Mouse (Mus musculus) adrenal gland, postnatal 25 days (tissue): ENCODE data around the gene Eno4. TPM values are rescaled to one million over a fixed set of nuclear protein-coding genes. Genes with fewer than 3 reads are reported as not detected.
A peak's percentile ranks its signal among the peaks of the same experiment; 100 is the strongest.
"Not testable (repeated sequence)": the region's sequence is repeated elsewhere in the genome, so short reads cannot be mapped to it uniquely, and the experiment has no call there.

Experiments
- DNase-seq: peaks from one replicate; pipeline ENCODE4 v3.0.0; 2021; ENCODE audit warnings: mixed read lengths
- long read RNA-seq: library from polyadenylated mRNA; stranded (forward); transcript quantifications from one replicate; pipeline ENCODE4 v2.0.0, GENCODE M21; 2021
- total RNA-seq: library from RNA; stranded (reverse); gene quantifications from 2 replicates; pipeline ENCODE4 v1.2.3, GENCODE M21; 2021

The Eno4 gene
- 0.24 and 0.33 TPM in 2 replicates for total RNA-seq
- long read RNA-seq, partial matches to known transcripts: 0 of 1 reads
- long read RNA-seq, other reads (novel, unspliced or antisense): 1 of 1 reads

DNA sequence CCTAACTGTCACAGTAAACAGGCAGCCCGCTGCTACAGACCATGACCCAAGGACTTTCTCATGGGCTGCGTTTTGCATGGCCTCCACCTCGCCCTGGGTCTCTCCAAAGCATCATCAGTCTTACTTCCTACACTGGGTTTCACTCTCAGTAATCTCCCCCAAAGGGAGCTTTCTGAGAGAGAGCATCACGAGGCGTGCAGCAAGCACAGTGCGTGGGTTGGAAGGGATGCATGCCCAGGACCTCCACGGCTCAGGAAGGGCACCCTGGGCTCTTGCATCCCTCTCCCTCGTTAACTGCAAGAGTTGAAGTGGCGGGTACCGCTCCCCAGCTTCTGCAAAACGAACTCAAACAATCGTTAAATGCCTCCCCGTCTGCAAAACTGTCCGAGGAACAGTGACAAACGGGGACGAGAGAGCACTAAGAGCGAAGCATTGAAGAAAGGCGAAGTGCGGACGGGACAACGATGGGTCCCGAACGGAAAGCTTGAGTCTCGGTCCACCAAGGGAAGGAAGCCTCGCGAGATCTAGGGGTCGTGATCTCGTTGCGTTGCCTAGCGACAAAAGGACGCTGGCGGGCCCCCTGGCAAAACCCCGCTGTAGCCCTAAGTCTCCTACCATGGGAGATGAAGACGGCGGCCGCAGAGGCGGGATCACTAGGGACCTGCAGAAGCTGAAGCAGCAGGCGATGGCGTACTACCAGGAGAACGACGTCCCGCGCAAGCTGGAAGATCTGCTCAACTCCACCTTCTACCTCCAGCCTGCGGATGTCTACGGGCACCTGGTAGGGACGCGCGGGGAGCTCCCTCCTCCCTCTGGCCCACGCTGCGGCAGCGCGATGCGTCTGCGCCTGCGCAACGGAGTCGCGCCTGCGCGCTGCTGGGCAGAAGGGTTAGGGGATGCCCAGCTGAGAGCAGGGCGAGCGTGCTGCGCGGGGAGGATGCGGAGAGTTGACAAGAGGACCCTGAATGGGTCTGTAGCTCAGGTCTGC is at the start of gene Eno4, which contains the start of gene Hspa12a:
Gene Eno4, plus strand, starts transcription at position 585 of the 988 bp plus-strand sequence.
Gene Hspa12a, minus strand, starts transcription at position 814 of the 988 bp plus-strand sequence.
- DNase-seq: peak; percentile 92

DNA sequence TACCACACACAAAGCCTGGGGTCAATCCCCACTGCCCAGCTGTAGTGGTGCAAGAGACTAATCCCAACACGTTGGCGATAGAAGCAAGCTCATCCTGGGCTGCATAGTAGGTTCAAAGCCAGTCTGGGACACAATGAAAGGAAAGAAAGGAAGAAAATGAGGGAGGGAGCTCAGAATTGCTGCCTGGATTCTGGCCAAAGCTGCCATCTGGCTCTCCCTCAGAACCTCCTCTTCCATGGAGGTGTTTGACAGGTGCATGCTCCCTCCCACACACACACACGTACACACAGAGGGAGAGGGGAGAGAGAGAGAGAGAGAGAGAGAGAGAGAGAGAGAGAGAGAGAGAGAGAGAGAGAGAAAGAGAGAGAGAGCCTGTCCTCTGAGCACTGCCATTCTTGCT is 47.0 kb upstream of the Eno4 start:
- DNase-seq: no peak

DNA sequence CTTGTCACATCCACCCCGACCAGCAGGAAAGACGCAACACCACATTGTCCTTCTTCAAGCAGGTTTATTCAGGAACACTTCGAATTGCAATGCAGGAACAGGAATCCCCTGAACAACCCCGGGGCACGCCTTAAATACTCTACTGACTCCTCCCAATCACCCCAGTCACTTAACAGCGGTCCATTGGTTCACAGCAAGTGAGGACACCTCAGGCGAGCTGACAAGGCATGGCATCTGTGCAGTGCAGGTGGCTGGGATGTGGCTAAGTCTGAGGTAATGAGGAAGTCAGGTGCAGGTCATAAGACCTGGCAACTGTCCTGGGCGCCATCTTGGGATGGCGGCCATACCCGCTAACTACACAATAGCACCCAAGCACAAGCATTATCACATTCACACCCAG is 42.8 kb upstream of the Eno4 start:
- DNase-seq: not testable (repeated sequence)

DNA sequence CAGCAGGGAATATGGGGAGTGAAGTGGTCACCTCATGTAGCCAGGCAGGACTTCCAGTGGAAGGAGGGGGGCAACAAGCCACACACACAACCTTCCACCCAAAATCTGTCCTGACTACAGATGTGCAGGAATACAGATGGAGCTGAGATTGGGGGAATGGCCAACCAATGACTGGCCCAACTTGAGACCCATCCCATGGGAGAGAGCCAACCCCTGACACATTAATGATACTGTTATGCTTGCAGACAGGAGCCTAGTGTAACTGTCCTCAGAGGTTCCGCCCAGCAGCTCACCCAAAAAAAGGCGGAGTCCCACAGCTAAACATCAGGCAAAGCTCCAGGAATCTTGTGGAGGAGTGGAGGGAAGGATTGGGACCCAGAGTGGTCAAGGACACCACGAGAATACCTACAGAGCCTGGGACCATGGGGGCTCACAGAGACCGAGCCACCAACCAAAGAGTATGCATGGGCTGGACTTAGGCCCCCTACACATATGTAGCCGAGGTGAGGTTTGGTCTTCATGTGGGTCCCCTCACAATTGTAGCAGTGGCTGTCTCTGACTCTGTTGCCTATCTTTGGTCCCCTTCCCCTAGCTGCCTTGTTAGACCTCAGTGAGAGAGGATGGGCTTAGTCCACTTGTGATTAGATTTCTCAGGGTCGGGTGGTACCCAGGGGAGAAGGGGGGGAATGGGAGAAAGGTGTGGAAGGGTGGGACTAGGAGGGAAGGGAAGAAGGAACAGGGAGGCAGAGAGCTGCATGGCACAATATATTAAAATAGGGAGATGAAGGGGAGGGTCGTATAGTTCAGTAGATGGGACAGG is 39.9 kb upstream of the Eno4 start:
- DNase-seq: no peak

DNA sequence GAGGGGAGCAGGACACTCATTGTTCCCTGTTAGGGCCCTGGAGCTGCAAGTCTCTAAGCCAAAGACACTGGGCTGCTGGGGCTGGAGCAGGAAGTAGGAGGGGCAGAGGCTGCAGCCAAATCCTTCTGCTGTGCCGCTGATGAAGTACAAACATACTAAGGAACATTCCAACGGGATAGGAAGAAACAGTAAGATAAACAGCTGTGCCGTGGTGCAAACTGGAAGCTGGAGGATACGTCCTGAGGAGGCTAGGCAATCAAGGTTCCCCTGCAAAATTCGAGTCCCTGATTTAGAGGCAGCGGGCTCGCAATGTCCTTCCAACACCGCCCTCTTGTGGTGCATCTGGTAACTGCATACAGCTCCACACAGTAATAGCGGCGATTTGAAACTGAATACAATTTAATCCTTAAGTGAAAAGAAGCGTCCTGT is 39.3 kb upstream of the Eno4 start:
- DNase-seq: peak; percentile 87

DNA sequence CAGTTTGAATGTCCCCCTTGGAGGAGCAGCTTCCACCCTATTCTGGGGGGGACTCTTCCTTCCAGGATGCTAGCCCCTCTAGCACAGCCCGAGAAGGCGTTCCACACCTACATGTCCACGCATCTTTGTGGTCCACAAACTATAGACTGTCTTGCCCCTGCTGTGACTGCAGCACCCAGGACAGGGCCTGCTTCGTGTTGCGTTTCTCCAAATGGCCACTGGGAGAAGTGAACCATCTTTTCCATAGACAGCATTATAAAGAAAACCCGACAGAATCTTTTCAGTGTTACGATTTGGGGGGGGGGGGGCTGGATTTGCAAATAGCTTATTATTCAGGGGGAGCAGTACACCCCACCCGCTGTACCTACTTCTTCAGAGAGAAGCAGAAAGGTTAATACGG is 36.5 kb upstream of the Eno4 start:
- no peak for DNase-seq

DNA sequence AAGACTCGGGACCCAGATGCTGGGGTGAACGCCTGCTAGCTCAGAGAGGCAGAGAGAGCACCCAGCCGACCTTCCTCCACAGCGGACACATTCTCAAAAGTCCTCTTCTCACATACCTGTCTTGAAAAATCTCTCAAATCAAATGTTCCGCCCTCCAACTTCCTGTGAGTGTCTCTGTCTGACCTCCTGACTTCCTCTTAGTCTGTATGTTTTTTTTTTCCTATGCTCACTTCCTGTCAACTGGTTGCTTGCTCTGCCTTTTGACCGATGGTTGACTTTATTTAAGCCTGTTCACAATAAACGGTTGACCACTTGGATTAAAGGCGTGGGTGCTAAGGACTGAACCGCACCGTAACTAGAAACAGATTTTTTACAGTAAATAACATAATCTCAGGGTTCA is 35.2 kb upstream of the Eno4 start:
- DNase-seq: no peak

DNA sequence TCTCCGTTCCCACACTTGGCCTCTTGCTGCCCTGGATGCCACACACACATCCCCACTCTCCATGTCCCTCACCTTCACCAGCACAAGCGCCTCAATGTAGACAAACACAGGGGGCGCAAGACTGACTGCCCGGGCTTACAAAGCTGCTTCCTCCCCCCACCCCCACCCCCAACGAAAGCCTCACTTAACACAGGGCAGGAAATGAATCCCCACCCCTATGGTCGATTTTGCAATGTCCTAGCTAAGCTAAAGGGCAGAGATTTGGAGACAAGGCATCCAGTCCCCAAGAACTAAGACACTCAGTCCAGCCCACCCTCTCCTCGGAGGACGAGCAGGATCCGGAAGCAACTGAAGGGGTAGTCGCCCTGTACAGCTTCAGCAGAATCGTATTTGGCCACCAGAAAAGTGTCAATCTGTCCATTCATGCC is 32.3 kb upstream of the Eno4 start:
- DNase-seq: no peak

DNA sequence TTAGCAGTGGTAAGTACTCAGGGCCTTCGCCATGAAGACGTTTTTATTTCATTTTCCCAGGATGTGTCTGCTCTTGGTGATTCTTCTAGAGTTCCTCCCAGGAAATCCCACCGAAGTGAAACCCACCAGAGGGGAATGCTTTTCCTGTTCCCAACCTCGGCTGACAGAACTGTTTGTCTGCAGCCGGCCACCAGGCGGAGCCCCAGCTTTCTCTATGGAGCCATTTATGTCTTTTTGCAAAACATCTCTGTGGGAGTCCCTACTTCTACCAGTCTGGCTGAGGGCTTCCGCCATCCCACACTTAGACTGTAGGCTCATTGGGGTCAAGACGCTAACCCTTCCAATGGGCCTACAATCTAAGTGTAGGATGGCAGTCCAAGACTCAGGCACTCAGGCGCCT is 31.8 kb upstream of the Eno4 start:
- peak; percentile 74 for DNase-seq

DNA sequence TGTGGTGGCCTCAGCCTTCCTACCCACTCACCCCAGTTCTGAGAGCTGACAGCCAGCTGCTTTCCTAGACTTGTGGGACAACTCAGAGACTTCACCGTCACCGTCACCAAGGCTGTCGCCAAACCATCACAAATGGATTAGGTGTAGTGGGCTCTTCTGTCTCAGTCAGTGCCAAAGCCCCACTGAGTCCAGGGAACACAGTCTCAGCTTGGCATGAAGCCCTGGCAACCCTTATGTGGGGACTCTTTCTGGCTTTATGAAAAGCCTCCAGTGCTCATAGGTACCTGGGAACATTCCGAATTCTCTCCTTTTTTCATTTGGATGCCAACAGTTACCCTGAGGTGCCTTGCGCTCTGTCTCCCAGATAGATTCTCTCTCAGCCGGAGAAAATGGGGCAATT is 29.9 kb upstream of the Eno4 start:
- DNase-seq: no peak

DNA sequence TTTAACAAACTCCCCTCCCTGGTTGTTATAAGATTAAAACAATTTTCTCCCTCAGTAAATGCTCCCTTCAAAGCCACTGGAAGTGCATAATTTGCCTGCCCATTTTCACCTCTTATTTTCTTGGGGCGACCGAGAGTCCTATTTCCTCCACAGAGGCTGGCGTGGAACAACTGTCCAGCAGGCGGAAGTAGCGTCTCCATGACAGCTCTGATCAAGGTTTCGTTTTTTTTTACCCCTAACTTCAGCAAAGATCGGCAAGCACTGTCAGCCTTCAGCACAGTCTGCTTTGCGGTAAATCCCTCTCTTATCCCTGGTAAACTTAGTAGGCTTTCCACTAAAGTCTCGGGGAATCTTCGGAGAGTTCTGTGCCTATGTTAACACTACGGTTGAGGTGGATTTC is 24.6 kb upstream of the Eno4 start:
- DNase-seq: no peak

DNA sequence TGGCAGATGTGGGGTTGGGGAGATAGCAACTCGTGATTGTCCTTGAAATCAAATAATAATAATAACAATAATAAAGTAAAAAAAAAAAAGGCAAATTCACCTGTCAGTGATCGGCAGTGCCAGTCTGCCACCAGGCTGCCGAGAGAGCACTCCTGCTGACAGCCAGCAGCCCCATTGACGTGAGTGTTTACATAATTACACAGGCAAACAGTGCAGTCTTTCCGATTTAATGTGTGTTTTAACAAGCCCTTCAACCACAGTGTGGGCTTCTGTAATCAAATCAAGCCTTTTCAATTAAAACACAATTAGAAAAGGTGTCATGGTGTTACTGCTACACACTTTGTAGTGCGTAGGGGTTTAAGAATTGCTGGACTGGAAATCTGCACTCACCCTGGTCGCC is 24.1 kb upstream of the Eno4 start:
- DNase-seq: no peak

DNA sequence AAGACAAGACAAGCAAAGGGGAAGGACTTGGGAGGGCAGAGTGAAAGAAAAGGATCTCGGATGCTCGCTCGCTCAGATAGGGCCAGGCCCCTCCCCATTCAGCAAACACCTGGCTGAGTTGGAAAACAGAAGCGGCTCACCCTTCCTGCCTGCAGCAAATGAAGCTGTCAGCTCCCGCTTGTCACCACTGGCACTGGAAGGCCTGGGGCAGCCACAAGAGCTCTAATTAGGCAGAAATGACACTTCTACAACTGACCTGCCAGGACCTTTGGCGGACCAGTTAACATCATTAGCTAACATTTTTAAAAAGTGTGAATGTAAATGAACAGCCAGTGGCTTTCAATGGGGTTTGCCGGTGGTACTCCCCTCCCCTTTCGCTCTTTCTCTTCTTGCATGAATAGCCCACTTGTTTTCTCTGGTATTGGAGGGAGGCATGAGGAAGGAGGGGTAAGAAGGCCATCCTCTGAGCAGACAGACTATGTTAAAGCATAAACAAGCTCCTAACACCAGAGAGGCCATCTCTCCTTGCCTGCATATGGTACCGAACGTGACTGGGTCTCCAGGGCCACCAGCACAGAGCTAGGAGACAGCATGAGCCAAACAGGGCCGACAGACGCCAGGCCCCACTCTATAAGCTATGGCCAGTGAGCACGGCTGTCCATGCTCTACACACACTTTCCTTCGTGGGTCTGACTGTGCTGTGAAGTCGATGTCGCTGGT is 12.0 kb upstream of the Eno4 start:
- no peak for DNase-seq

DNA sequence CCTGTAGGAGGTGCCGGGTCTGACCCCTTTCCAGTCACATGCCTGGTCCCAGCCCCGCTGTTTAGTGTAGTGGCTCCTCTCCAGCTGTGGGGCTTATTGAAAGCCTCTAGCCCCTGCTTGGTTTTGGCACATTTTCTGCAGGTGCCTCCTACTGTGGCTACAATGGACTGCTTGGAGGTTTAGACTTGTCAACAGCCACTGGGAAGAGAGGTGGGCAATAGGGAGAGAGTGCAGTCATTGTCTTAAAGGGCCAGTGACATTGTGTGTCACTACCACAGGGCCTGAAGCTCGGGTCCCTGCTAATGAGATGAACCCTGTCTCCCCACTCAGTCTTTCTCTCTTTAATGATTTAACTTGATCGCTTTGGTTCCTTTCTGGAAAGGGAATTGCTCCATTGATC is 10.2 kb upstream of the Eno4 start:
- DNase-seq: no peak

DNA sequence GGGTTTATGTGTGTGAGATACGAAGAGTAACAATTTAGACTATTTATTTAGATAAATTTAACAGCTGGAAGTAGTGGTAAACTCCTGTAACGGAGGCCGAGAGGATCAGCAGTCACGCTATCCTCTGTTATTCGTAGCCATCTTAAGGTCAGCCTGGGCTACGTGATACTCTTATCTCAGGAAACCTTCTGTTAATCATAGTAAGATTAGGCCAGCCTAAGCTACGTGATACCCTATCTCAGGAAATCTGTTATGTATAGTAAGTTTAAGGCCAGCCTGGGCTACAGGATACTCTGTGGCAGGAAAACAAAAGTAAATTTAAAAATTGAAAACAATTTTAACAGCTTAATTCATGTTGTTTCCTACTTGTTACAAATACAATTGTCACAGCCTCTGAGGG is 2.7 kb downstream of the Eno4 start:
- no peak for DNase-seq

DNA sequence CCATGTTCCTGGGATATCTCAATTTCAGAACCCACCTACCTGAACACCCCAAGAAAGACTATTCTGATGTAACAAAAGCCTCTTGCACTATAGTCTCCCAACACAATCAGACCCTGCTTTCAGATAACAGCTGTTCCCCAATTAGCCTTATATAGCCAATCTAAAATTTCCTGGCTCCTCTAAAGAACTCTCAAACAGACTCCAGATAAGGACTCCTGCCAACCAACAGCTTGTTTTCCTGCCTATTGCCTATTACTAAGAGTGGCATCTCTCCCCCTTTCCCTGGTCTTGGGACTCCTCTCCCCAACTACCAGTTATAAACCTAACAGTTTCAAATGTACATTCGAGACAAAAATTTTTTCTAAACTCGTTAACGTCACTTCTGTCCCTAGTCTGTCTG is 8.3 kb downstream of the Eno4 start:
- no peak for DNase-seq

DNA sequence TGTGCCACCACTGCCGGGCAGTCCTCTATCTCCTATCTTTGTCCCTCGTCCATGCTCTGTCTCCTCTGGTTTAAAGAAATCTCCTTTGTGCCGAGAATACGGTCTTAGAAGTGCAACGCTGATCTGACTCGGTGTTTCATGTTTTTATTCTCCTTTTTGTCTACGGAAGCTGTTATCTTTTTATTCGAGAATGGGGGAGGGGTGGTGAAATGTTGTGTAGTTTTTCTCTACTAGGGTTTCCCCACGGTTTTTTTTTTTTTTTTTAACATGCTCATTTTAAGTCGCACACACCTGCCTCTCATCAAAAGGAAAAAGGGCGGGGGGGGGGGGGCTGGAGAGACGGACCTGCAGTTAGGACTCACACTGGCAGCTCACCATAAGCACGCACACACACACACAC is 9.0 kb downstream of the Eno4 start:
- DNase-seq: no peak

DNA sequence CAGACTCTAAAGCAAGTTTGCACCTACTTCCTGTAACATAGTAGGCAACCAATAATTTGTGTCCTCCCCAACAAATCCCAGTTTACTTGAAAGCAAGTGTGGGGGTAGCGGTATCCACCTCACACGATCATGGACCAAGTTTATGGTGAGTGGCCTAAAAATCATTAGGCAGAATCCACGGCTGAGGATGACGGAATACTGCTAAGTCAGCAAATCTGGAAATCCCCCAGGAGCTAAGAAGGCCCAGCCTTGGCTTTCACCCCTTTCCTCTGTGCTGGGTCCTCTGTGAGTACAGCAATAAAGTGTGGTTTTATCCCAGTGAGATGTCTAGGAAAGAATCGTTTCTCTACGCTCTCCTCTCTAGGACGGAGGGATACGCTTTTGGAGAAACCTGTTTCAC is 11.6 kb downstream of the Eno4 start:
- no peak for DNase-seq

DNA sequence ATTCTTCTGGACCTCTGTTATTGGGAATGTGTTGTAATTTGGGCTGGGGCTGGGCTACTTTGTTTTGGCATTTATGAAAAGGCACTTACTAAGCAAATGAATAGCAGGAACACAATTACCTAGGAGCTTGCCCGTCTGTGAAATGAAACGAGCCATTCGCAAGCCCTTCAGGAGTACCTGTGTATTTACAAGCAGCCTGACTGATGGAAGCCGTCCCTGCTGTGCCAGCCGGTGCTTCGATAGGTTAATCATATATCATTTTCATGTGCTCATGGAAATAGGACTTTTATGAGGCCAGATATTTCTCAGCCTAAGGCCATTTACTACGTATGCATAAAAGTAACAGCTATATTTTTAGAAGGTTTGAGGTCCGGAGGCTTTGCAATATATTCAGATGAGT is 19.8 kb downstream of the Eno4 start:
- no peak for DNase-seq

DNA sequence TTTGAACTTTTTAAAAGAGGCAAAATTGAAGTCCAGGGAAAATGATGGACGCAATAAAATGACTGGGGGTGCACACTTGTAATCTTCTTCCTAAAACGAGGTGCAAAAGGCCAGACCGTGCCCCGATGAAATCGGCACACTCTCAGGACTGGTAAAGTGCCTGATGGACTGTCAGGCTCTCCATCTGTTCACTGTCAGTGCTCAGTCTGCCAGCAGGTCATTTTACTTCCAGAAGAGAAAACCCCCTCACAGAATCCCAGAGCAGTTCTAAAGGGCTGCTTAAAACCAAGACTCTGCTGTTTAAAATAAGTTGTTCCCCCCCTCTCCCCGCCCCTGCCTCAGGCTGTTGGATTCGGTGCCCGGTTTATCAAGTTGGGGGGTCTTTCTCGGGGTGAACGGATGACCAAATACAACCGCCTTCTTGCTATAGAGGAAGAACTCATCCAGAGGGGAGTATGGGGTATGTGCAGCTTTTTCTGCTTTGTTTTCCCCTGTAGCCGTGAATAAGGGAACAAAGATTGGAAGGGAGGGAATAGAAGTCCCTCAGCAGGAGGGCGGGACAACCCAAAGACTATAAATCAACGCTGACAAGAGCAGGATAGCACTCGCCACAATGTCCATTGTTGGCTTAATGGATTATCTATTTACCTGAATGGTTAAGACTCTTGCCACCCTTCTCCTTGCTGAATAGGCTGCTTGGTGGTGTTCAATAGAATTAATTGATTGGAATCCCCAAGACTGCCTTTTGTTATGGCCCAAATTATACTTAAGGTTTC is 25.7 kb downstream of the Eno4 start:
- DNase-seq: no peak

DNA sequence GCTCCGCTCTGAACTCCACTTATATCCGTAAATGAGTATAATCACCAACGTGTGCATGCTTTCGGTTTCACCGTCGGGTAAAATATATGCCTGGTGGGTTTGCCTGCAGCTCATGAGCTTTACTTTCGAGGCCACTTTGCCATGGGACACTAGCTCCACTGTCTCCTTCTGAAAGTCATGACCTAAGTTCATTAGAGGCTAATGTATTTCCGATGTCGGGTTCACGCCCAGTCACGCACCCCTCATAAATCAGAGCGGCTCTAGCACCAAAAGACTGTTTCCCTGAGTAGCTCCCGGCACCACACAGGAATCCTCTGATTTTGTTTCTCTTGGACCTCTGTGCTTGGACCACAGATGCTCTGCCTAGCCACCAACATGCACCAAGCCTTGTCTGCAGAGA is 27.6 kb downstream of the Eno4 start:
- DNase-seq: no peak

DNA sequence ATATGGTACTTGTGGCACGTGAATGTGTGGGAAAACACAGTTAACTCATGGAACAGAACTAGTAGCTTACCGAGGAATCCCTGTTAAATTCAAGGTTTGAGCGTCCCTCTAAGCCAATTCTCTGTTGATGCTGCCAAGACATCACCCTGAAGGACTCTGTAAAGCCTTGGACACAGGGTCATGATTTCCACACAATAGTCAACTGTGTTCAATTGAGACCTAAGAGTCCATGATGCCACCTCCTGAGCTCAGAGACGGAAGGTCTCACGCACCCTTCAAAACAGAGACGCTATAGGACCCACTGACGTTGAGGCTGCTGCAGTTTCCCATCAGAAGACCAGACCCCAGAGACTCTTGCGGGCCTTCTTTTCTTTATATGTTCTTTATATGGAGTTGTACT is 30.9 kb downstream of the Eno4 start:
- no peak for DNase-seq
